Mouse (Mus musculus) midbrain, embryonic 16.5 days (tissue): ENCODE measurements at regions not wholly inside any gene's neighbourhood (a gene's known extent, or its start where the extent isn't known, plus 50 kb on each side); places are given as distances from the start of the nearest gene placed in this dataset.

Experiments
- ATAC-seq: fragments of 200-750 bp; cut with Nextera tagmentation; 2 replicates; pipeline ENCODE4 v1.8.0; 2017; ENCODE audit warnings: moderate TSS enrichment
- H3K27ac ChIP-seq: fragments of 300-500 bp; sonication (generic); 2 replicates; pipeline ENCODE4 v1.5.1; 2014; ENCODE audit warnings: mild to moderate bottlenecking, low read length, mixed read lengths
- H3K27me3 ChIP-seq: fragments of 300-500 bp; sonication (generic); 2 replicates; pipeline ENCODE4 v1.6.1; 2014; ENCODE audit warnings: low read depth, low read length, mixed read lengths; ENCODE audit not compliant: control insufficient read depth, insufficient read depth
- H3K36me3 ChIP-seq: fragments of 300-500 bp; sonication (generic); 2 replicates; pipeline ENCODE4 v1.6.1; 2014; ENCODE audit warnings: mild to moderate bottlenecking, low read length, moderate library complexity, mixed read lengths; ENCODE audit not compliant: control insufficient read depth, insufficient read depth
- H3K4me1 ChIP-seq: fragments of 300-500 bp; sonication (generic); 2 replicates; pipeline ENCODE4 v1.6.1; 2014; ENCODE audit warnings: mild to moderate bottlenecking, low read length, mixed read lengths; ENCODE audit not compliant: control insufficient read depth, insufficient read depth
- H3K4me2 ChIP-seq: fragments of 300-500 bp; sonication (generic); 2 replicates; pipeline ENCODE4 v1.6.1; 2014; ENCODE audit warnings: mild to moderate bottlenecking, low read length, mixed read lengths
- H3K4me3 ChIP-seq: fragments of 300-500 bp; sonication (generic); 2 replicates; pipeline ENCODE4 v1.5.1; 2014; ENCODE audit warnings: low read depth, mild to moderate bottlenecking, low read length, moderate library complexity, mixed read lengths
- H3K9ac ChIP-seq: fragments of 300-500 bp; sonication (generic); 2 replicates; pipeline ENCODE4 v1.6.1; 2014; ENCODE audit warnings: low read depth, low read length, mixed read lengths
- H3K9me3 ChIP-seq: fragments of 300-500 bp; sonication (generic); replicated peaks from 2 replicates; pipeline ENCODE4 v1.6.1; 2014; ENCODE audit warnings: mild to moderate bottlenecking, low read length, mixed read lengths; ENCODE audit not compliant: control insufficient read depth, poor library complexity, severe bottlenecking
- WGBS: fragments of 180-500 bp; shearing (Covaris S2); extraction: QIAGEN DNeasy Blood & Tissue Kit; methylation state at CpG from one replicate; pipeline ENCODE4 v1.1.7; 2014; 5-methylcytosine and 5-hydroxymethylcytosine counted together

GRCm38 (mm10) chr9:87574250-87574864 is 156.7 kb downstream of the Tbx18 start:
- WGBS = 39% methylated on average over 2 of the region's 2 CpGs
- no peaks in the 10 kb centered on the region for H3K27me3 ChIP-seq
- no peak for ATAC-seq

GRCm38 (mm10) chr9:87563244-87563643 is 167.8 kb downstream of the Tbx18 start:
- H3K9me3 ChIP-seq = no peaks in the 10 kb centered on the region
- no peak for ATAC-seq
- H3K4me3 ChIP-seq = no peak overlapping the region
- H3K27me3 ChIP-seq = no peaks in the 10 kb centered on the region
- no peak overlapping the region for H3K9ac ChIP-seq
- H3K4me2 ChIP-seq = no peak overlapping the region
- no peaks in the 10 kb centered on the region for H3K4me1 ChIP-seq
- WGBS = 59% methylated on average over 3 of the region's 3 CpGs
- H3K27ac ChIP-seq = no peak overlapping the region
- H3K36me3 ChIP-seq = no peaks in the 10 kb centered on the region

More at GRCm38 (mm10) chr9:87574250-87574864, 156.7 kb downstream of the Tbx18 start:
- Histone ChIP-seq H3K9ac (no peak overlapping the region), H3K4me2 (no peak overlapping the region), H3K4me3 (no peak overlapping the region), H3K27ac (no peak overlapping the region), H3K9me3 (no peaks in the 10 kb centered on the region), H3K36me3 (no peaks in the 10 kb centered on the region), H3K4me1 (no peaks in the 10 kb centered on the region)

GRCm38 (mm10) chr9:87562796-87563195 is 168.3 kb downstream of the Tbx18 start:
- Histone ChIP-seq H3K9me3 (no peaks in the 10 kb centered on the region), H3K36me3 (no peaks in the 10 kb centered on the region), H3K4me2 (no peak overlapping the region), H3K9ac (no peak overlapping the region), H3K27me3 (no peaks in the 10 kb centered on the region), H3K27ac (no peak overlapping the region), H3K4me3 (no peak overlapping the region), H3K4me1 (no peaks in the 10 kb centered on the region)
- WGBS = 82% methylated on average over 6 of the region's 6 CpGs
- no peak for ATAC-seq

GRCm38 (mm10) chr9:87557841-87558240 is 173.2 kb downstream of the Tbx18 start:
- Histone ChIP-seq H3K4me1 (no peaks in the 10 kb centered on the region), H3K27me3 (no peaks in the 10 kb centered on the region), H3K9ac (no peak overlapping the region), H3K36me3 (no peaks in the 10 kb centered on the region), H3K4me2 (no peak overlapping the region), H3K4me3 (no peak overlapping the region), H3K27ac (no peak overlapping the region), H3K9me3 (no peaks in the 10 kb centered on the region)
- WGBS = 78% methylated on average over 12 of the region's 12 CpGs
- no peak for ATAC-seq

- WGBS = 31% methylated on average over 8 of the region's 8 CpGs
- H3K4me2 ChIP-seq = no peak overlapping the region
- H3K9ac ChIP-seq = no peak overlapping the region
- H3K36me3 ChIP-seq = no peaks in the 10 kb centered on the region
- no peaks in the 10 kb centered on the region for H3K4me1 ChIP-seq
- H3K27ac ChIP-seq = no peak overlapping the region
- H3K27me3 ChIP-seq = no peaks in the 10 kb centered on the region
- no peaks in the 10 kb centered on the region for H3K9me3 ChIP-seq
- no peak overlapping the region for H3K4me3 ChIP-seq
- no peak for ATAC-seq
Observed at GRCm38 (mm10) chr9:87556953-87557394, 174.1 kb downstream of the Tbx18 start.

- Histone ChIP-seq H3K9ac (no peak overlapping the region), H3K4me3 (no peak overlapping the region), H3K27ac (no peak overlapping the region), H3K27me3 (no peaks in the 10 kb centered on the region), H3K4me1 (no peaks in the 10 kb centered on the region), H3K9me3 (no peaks in the 10 kb centered on the region), H3K36me3 (no peaks in the 10 kb centered on the region), H3K4me2 (no peak overlapping the region)
- 15% methylated on average over 7 of the region's 7 CpGs for WGBS
- ATAC-seq = no peak
Observed at GRCm38 (mm10) chr9:87556552-87556951, 174.5 kb downstream of the Tbx18 start.

GRCm38 (mm10) chr9:87533182-87533581 is 197.9 kb downstream of the Tbx18 start:
- Histone ChIP-seq H3K36me3 (no peaks in the 10 kb centered on the region), H3K9ac (no peak overlapping the region), H3K4me2 (no peak overlapping the region), H3K4me1 (no peaks in the 10 kb centered on the region), H3K27ac (no peak overlapping the region), H3K9me3 (no peaks in the 10 kb centered on the region), H3K4me3 (no peak overlapping the region), H3K27me3 (no peaks in the 10 kb centered on the region)
- no peak for ATAC-seq
- WGBS = 44% methylated on average over 8 of the region's 8 CpGs

- ATAC-seq = no peak
- WGBS = 90% methylated on average over 2 of the region's 2 CpGs
- H3K36me3 ChIP-seq = no peaks in the 10 kb centered on the region
- H3K27ac ChIP-seq = no peak overlapping the region
- H3K4me3 ChIP-seq = no peak overlapping the region
- no peak overlapping the region for H3K4me2 ChIP-seq
- H3K27me3 ChIP-seq = no peaks in the 10 kb centered on the region
- no peak overlapping the region for H3K9ac ChIP-seq
- H3K4me1 ChIP-seq = no peaks in the 10 kb centered on the region
- no peaks in the 10 kb centered on the region for H3K9me3 ChIP-seq
Observed at GRCm38 (mm10) chr9:87529908-87530307, 201.2 kb downstream of the Tbx18 start.

GRCm38 (mm10) chr9:87524890-87525684 is 206.0 kb downstream of the Tbx18 start:
- H3K9ac ChIP-seq = no peak overlapping the region
- no peak overlapping the region for H3K4me2 ChIP-seq
- no peaks in the 10 kb centered on the region for H3K27me3 ChIP-seq
- ATAC-seq = no peak
- H3K4me3 ChIP-seq = no peak overlapping the region
- H3K27ac ChIP-seq = no peak overlapping the region
- WGBS = 83% methylated on average over 5 of the region's 5 CpGs
- H3K36me3 ChIP-seq = no peaks in the 10 kb centered on the region
- H3K9me3 ChIP-seq = no peaks in the 10 kb centered on the region
- H3K4me1 ChIP-seq = no peaks in the 10 kb centered on the region
